Mouse (Mus musculus) B cell, adult 2 months (primary cell): ENCODE measurements around the gene Spns3.
"Not testable (repeated sequence)": the region's sequence is repeated elsewhere in the genome, so short reads cannot be mapped to it uniquely, and the experiment has no call there.

Experiments used
- DNase-seq, 2 experiments: peaks; one replicate each; pipeline ENCODE4 v3.0.0; 2022

The Spns3 gene

GRCm38 (mm10) chr11:72556953-72557352 is 6.6 kb upstream of the Spns3 start:
- DNase-seq, result no peak

- no peak for DNase-seq
Observed at GRCm38 (mm10) chr11:72556470-72556869, 6.2 kb upstream of the Spns3 start.

GRCm38 (mm10) chr11:72551531-72552105 is 1.3 kb upstream of the Spns3 start:
- no peak for DNase-seq

GRCm38 (mm10) chr11:72547181-72547580 is 3.1 kb downstream of the Spns3 start:
- no peak for DNase-seq

GRCm38 (mm10) chr11:72544716-72545115 is 5.6 kb downstream of the Spns3 start:
- DNase-seq, result no peak

GRCm38 (mm10) chr11:72543692-72544091 is 6.6 kb downstream of the Spns3 start:
- DNase-seq, result not testable (repeated sequence)

- no peak for DNase-seq
Observed at GRCm38 (mm10) chr11:72542586-72542985, 7.7 kb downstream of the Spns3 start.

- no peak for DNase-seq
Observed at GRCm38 (mm10) chr11:72541928-72542327, 8.4 kb downstream of the Spns3 start.

GRCm38 (mm10) chr11:72540437-72540836 is 9.9 kb downstream of the Spns3 start:
- no peak for DNase-seq

GRCm38 (mm10) chr11:72538811-72539210 is 11.5 kb downstream of the Spns3 start:
- DNase-seq, result no peak

- peak; percentile 76 to 81 for DNase-seq
Observed at GRCm38 (mm10) chr11:72538037-72538755, 12.1 kb downstream of the Spns3 start.

GRCm38 (mm10) chr11:72537503-72537902 is 12.8 kb downstream of the Spns3 start:
- peak in 1 of 2 experiments; percentile 16 for DNase-seq

GRCm38 (mm10) chr11:72535519-72535918 is 14.8 kb downstream of the Spns3 start:
- peak; percentile 66 to 70 for DNase-seq

GRCm38 (mm10) chr11:72532890-72533289 is 17.4 kb downstream of the Spns3 start:
- DNase-seq, result no peak

- no peak for DNase-seq
Observed at GRCm38 (mm10) chr11:72531632-72532031, 18.7 kb downstream of the Spns3 start.

- no peak for DNase-seq
Observed at GRCm38 (mm10) chr11:72531144-72531543, 19.2 kb downstream of the Spns3 start.

GRCm38 (mm10) chr11:72526190-72526589 is 24.1 kb downstream of the Spns3 start:
- DNase-seq, result no peak

GRCm38 (mm10) chr11:72523711-72524110 is 26.6 kb downstream of the Spns3 start:
- no peak for DNase-seq

- DNase-seq, result no peak
Observed at GRCm38 (mm10) chr11:72522616-72523041, 27.7 kb downstream of the Spns3 start.

- DNase-seq, result no peak
Observed at GRCm38 (mm10) chr11:72521598-72522541, 28.4 kb downstream of the Spns3 start.

- no peak for DNase-seq
Observed at GRCm38 (mm10) chr11:72519895-72520294, 30.4 kb downstream of the Spns3 start.

- no peak for DNase-seq
Observed at GRCm38 (mm10) chr11:72519189-72519588, 31.1 kb downstream of the Spns3 start.

- no peak for DNase-seq
Observed at GRCm38 (mm10) chr11:72518449-72518848, 31.9 kb downstream of the Spns3 start.
